Mouse (Mus musculus) heart, adult 9 months (tissue): Measurements from ENCODE around the gene Acta1.

Source experiments
- DNase-seq, 2 experiments: peaks; one replicate each; pipeline ENCODE4 v3.0.0; 2022; ENCODE audit warnings: low spot score in 2 of 2

The Acta1 gene

DNA sequence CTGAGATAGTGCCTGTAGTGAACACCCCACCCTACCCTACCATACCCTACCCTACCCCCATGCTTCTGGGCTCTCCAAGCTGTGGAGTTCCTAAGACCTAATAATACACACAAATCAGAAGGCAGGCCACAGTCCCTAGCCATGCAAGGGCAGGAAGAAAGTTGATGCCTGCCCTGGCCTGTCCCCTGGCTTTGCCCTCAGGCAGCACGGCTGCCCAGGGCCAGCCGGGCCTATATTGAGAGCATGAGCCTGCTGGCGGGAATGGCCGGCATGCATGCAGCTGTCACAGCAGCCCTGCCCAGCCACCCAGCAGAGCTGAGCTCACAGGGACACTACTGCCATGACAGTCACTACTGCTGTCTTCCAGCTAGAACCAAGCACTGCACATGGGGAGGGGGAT, 11.5 kb downstream of the Acta1 start:
- DNase-seq = no peak

DNA sequence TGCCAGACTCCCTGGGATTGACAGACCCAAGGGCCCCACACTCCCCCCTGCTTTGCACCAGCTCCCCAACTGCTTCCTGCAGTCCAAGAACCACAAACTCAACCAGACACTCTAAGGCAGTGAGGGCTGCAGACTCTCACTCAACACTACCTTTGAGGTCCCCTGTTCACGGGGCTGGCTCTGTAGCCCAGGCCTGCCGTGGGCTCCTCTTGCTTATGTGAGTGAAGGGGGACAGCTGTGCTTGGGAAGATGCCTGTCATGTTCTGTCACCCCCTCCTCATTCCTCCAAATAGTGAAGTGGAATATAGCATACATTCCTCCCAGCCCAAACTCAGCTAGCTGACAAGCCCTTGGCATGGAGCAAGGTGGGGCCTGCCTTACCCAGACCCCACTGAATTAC, 12.1 kb downstream of the Acta1 start:
- no peak for DNase-seq

DNA sequence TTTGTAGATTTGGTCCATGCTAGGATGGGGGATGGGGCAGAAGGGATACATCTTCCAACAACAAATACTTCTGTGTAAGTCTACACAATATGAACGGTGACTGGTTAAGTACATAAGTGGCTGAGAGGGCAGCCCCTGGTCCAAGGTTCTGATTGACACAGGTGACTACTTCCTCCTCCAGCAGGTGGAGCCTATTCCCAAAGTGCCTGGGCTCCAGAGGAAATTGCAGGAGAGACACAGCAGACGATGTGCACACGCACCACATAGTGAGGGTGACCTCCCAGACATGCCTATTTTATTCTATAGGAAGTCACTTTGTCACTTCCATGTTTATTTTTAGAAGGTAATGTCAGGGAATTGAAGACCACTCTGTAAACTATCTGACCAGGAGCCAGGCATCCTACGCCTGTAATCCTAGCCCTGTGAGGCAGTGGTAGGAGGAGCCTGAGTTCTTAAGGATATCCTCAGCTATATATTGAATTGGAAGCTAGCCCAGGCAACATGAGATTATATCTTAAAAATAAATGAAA, 13.7 kb downstream of the Acta1 start:
- no peak for DNase-seq

DNA sequence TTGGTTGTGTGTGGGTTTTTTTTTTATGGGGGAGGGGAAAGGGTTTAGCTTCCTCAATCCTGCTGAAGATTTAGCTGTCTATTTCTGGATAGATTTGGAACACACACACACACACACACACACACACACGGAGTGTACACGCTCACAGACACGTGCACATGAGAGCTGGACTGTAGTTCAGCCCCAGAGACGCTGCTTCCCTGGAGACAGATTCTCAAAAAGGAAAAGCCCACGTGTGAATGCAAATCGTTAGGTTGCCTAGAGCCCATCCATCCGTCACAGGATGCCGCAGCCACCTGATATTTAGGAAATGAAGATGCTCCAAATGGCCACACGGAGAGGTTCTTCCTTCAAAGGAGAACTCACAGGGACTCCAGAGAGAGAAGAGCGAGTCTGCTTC, 14.3 kb downstream of the Acta1 start:
- no peak for DNase-seq

DNA sequence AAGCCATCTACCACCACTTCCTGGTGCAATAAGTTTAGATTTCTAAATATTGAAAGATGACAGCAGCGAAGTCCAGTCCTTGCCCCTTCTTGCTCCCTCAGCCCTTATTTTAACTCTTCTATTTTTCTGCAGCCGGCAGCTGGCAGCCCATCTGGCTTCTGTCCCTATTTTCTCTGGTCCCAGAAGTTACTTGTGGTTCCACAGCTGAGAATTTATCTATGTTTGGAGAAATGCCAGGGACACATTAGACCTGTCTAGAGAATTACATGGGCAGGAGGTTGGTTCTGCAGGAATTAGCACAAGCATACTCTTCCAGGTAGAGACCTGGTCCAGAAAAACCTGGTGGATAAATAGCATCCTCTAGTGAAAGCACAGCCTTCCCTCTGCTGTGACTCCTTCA, 16.7 kb downstream of the Acta1 start:
- DNase-seq = no peak

DNA sequence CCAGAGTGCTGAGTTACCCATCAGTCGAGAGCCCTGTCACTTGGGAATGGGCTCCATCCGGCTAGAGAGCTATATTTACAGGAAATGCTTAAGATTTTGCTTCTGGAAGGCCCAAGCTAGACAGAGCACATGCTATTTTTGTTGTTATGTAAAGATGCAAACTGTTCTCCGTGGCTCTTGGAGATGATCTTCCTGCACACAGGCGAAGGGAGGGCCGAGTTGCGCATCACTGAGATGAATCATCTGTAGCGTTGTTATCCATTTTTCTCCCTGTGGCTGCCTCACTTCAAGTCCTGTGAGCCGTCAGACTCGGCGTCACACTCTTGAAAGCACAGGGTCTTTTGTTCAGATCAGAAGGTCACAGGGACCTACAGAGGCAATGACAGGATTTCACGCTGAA, 20.2 kb downstream of the Acta1 start:
- DNase-seq = no peak

DNA sequence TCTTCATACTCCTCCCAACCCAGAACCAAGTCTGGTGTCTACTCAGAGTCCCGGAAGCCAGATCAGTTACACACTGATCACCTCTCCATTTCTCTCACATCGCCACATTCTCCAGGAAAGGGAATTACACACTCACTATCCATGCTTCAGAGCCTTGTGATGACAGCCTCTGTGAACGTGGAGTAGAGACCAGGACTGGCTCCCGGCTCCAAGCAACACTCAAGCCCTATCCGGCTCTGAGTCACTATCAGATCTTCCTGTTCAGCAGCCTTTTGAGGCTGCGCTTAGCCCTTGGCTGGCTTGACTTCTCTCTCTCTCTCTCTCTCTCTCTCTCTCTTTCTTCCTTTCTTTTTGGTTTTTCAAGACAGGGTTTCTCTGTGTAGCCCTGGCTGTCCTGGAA, 21.2 kb downstream of the Acta1 start:
- no peak for DNase-seq

DNA sequence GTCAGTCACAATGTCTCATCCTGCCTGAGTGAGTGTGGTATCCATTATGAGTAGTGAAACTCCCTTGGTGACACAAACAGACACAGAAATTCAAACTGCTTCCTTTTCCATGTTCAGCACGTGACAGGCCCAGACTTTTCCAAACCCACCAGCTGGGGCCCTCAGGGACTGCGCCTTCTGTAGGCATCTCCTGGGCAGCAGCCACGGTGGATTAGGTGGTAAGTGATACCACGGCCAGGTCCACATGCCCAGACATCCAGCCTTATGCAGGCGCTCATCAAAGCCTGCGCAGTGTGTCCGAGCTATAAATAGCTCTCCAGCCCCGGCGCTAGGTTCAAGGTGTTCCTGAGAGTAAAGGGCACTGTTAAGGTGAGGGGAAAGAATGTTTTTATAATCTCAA, 22.5 kb downstream of the Acta1 start:
- DNase-seq = peak; percentile 25 to 44

DNA sequence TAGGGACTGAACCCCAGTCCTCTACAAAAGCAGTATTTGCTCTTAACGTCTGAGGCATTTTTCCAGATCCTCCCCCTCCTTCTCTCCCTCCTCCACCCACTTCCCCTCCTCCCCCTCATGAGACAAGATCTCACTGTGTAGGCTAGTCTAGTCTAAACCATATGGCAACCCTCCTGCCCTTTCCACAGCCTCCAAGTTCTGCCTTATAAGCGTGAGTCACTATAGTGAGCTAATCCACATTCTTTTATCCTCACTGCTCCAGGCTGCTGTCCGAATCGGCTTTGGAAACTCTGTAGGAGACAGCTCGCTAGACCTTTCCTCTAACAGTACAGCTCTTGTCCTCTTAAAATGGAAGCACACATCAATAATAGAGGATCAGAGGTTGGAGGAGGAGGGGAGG, 27.6 kb downstream of the Acta1 start:
- no peak for DNase-seq

DNA sequence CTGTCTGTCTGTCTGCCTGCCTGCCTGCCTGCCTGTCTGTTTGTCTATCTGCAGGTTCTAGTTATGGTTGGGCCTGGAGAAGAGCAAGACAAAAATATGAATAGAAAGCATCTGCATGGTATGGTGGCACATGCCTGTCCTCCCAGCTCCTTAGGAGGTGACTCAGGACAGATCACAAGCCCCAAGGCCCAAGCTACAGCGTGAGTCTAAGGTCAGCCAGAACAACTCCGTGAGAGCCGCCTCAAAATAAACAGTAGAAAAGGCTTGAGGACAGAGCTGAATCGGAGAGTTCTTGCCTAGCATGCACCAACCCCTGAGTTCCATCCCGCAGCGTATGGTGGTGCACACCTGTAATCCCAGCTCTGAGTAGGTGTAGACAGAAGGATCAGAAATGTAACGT, 28.8 kb downstream of the Acta1 start:
- no peak for DNase-seq

DNA sequence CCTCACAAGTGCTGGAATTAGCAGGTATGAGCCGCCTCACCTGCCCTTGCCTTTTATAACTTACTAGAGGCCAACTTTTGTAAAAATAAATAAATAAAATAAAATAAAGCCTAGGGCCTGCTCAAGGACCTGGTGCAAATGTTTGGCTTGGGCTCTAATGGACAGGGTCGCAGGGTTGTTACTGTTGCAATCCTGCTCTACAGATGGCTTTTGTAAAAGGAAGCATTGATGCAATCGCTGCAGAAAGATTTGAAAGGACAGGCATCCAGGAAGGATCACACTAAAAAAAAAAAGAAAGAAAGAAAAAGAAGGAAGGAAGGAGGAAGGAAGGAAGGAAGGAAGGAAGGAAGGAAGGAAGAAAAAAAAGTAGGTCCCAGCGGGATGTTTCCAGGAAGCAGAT, 34.2 kb downstream of the Acta1 start:
- DNase-seq = no peak

DNA sequence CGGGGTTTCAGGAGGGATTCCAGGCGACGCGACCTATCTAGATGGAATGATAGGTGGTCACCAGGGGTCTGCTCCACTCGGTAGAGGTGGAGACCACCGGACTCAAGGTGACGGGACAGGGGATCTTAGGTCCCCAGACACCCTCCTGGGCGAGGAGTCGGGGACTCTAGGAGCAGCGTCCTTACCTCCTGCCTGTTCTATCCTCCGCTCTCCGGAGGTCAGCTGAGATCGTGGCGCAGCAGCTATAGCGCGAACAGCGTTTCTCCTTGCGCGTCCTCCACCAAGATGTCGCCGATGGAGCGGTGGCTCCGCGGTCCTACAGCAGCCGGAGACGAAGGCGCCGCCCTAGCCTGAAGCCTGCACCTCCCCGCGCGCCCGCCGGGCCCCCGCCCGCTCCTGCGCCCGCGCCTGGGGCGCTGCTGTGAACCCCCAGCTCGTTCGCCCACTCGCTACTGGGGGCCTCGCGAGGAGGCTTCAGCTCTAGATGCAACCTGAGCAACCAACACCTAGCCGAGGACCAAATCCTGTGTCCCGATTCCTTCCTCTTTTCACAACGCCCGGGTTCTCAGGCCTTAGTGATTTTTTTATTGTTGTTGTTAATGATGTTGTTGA, 34.8 kb downstream of the Acta1 start, which contains the start of gene Ccsap:
Ccsap (minus strand) TSS at position 562 of the 612 bp plus-strand sequence.
- peak in 1 of 2 experiments; percentile 21 for DNase-seq

DNA sequence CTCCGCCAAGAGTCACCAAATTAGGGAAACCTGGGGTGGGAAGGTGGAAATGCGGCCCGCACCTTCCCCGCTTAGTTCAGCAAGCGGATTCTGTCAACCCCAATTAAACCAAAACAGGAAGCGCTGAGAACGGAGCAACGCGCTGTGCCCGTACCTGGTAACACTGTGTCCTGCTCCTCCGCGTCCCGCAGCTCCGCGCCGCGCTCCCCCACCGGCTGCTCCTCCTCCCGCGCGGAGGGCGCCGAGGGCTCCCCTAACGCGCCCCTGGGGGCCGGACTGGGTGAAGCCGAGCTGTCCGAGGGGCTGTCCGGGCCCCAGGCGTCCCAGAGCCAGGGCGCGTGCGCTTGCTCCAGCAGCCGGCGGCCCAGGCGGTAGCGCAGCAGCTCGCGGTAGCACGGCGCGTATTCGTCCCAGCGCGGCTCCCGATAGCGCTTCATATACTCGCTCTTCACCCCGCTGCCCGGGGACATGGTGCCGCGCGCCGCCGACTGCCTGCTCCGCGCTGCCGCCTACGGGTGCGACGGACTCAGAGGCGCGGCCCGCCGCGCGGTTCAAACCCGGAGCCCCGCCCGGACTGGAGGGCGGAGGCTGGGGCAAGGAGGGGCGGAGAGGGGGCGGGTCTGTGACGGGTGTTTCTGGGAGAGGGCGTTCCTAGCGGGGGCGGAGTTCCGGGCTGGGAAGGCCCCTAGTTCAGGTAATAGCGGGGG, 35.5 kb downstream of the Acta1 start:
- DNase-seq = peak; percentile 81 to 86

DNA sequence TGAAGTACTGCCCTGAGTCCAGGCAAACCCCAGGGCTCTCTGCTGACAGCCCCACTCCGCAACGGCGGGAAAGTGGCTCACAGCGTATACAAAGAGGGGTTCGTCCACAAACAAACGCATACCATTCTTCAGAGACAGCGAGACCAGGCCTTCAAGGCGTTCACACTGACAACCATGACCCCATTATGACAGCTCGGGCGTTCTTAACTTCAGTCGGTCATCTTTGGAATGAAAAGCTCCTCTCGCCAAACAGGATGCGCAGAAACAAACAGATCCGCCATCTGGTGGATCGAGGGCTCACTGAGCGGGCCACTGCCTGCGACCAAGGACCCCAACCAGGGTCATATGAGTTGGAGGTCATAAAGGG, 36.0 kb downstream of the Acta1 start:
- DNase-seq = peak in 1 of 2 experiments; percentile 7

DNA sequence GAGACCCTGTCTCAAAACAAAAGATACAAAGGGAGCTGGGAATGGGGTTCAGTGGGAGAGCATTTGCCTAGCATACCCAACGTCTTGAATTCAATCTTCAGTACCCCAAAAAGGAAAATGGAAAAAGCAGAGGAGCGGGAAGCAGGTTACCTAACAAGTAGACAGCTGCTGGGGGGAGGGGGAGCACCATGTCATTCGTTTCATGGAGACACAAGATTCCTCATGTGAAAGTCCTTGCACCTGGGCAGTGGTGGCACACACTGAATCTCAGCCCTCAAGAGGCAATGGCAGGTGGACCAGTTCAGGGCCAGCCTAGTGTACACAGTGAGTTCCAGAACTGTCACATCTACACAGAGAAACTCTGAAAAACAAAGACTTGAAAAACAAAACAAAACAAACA, 37.2 kb downstream of the Acta1 start:
- DNase-seq = no peak

DNA sequence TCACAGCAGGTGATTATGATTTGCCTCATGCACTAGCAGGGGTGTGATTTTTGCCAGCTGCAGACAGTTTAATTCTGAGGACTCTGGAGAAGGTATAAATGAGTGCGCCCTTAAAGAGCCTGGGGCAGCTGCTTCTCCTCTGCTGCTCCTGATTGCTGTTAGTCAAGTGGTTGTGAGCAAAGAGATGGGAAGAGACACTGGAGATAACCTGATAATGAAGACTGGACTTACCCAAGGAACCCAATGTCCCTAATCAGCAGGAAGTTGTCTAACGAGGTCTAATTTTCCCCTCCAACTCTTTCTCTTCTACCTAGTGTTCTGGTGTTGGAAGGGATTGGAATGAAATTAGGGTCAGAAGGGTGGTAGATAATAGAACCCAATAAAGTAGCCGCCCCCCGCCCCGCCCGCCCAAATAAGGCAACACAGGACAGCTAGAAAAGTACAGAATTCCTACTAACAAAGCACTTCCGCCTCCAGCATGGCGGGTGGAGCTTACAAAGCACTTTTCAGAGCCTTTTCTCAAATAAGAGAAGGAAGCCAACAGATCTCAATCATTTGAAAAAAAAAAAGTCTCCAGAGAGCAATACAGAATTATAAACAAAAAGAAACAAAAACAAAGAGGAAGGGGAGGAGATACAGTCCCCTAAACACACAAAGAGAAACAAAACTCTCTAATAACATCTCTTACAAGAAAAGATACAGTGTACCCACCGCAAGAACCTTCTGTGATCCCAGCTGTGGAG, 39.6 kb downstream of the Acta1 start:
- DNase-seq = no peak

DNA sequence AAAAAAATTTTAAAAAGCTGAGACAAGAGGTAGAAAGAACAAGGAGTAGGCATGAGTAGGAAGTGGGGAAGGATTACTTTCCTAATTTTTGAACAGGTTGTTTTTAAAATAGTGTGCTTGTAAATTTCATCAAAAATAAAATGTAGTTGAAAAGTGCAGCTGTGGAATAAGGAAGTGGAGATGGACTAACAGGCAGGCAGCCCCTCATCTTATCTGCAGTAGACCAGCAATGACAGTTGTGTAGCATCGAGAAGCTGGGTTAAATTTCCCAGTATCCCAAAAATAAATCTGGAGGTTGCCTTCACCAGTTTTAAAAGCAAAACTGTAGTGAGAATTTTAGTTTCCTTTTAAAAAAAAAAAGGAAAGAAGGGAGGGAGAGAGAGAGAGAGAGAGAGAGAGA, 40.3 kb downstream of the Acta1 start:
- DNase-seq = no peak

DNA sequence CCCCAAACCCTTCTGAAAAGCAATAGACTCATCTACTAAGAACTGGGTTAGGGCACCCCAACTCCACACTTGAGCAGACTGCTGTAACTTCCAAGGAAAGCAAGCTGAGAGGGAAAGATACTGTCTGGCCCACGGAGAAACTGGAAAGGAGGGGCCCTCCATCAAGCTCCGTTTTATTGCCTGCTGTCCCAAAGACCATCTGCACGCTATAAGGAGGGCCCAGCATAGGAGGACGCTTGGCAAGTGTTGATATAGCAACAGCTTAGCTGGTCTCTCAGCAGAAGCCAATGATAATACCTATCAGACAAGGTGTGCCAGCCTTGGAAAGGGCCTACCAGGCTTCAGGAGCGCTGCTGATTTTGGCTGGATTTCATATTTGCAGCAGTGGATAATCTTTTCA, 43.0 kb downstream of the Acta1 start:
- DNase-seq = no peak

DNA sequence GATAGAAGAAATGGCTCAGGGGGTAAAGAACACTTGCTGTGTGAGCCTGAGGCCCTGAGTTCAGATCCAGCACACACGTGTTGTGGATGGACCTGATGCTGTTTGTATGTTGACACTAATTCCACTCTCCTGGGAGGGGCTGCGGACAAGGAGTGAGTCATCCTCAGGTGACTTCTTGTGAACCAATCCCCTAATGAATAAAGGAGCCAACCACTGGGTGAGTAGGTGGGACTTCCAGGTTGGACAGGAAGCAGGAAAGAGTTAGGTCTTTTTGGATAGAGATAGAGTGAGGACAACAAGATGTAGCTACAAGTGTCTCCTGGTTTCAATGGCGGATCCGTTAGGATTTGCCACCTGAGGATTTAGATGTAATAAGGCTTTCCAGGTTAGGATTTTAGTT, 45.2 kb downstream of the Acta1 start:
- DNase-seq = no peak

DNA sequence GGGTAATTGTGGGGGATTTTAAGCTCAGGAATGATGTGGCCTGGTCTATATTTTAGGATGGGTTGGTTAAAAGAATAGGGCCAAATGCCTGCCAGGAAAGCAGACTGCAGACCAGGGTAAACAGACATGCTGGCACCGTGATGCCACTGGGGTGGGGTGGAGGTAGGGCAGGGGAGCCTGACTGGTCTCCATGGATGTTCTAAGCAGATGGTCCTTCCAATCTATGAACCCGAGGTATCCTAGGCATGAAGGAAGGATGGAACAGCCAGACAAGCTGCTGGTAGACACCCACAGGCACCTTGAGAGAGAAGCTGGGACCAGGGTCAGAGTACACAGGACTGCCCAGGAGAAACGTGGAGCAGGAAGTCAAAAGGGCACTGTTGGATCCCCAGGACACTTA, 47.0 kb downstream of the Acta1 start:
- no peak for DNase-seq

DNA sequence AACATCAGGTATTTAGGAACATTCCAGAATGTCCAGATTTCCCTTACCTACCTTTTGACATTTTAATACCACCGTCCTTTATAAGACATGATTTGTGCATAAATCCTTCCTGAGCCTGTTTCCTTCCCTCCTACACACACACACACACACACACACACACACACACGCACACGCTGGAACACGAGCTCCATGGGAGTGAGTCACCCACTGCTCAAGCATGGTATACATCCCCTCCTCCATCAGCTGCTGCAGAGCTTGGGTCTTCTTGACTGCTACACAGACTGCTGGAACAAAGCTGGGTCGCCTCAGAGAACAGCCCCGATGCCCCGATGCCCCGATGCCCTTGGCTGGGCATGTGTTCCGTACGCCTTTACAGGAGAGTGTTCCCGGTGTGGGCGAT, 48.0 kb downstream of the Acta1 start:
- DNase-seq = no peak

DNA sequence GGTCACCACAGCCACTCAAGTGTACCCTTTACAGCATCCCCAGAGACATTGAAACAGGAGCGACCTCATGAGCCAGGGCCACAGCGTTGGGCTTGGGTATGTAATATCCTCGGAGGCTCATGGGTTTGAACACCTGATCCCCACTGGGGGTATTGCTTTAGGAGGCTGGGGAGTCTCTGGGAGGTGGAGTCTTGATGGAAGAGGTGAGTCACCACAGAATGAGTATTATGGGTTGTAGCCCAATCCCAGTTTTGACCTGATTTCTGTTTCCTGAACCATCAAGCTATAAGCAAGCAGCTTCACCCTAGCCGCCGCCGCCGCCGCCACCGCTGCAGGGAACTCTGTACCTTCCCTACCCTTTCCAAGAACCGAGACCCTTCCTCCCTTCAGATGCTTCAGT, 48.6 kb downstream of the Acta1 start:
- DNase-seq = no peak

DNA sequence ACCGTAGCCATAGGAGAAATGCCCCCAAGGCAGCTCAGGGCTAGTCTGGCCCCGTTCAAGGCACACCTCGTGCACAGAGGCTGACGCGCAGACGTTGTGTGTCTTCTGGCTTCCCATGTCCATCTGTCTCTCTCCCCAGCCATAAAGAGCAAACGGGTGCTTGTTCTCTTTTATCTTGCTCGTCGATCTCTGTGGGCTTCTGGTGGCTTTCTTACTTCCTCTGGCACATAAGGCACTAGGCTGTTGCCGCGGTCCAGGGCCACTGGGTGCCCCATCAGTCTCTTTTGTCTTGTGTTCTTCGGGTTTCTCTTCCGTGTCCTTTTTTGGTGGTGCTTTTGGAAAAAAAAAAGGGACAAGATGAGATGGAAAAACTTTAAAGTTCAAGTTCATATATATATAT, 49.4 kb downstream of the Acta1 start:
- no peak for DNase-seq
